Mouse (Mus musculus): ENCODE results near the gene Hpse2. TPM values are rescaled to one million over a fixed set of nuclear protein-coding genes. Genes with fewer than 3 reads are reported as not detected.
A peak's percentile ranks its signal among the peaks of the same experiment; 100 is the strongest.

The Hpse2 gene
- polyA plus RNA-seq, 2 experiments = 0.01 TPM; not detected in 1

- ATAC-seq (ENCODE audit: insufficient read depth) = no peak
- H3K36me3 ChIP-seq (replicated peaks; ENCODE audit: control insufficient read depth, insufficient read depth, low read depth) = no peaks in the 10 kb centered on the region
- H3K27me3 ChIP-seq (ENCODE audit: control insufficient read depth, insufficient read depth, low read length) = no peaks in the 10 kb centered on the region
- H3K4me2 ChIP-seq (ENCODE audit: low read depth) = no peak overlapping the region
- H3K4me3 ChIP-seq (ENCODE audit: insufficient read depth in 1 of 2, low read depth in 2 of 2, low read length in 2 of 2) = no peak overlapping the region
- no peak overlapping the region for H3K27ac ChIP-seq
- no peak overlapping the region for H3K9ac ChIP-seq (replicated peaks)
- WGBS (ENCODE audit: insufficient replicate concordance) = 70% methylated on average over 8 of the region's 8 CpGs
- peaks cover 14 to 43% of the 10 kb centered on the region in 2 experiments for H3K4me1 ChIP-seq (replicated peaks; ENCODE audit: control insufficient read depth in 2 of 2, insufficient read depth in 2 of 2, low read length in 1 of 2)
- H3K9me3 ChIP-seq (ENCODE audit: control insufficient read depth, low read length) = no peaks in the 10 kb centered on the region
- TF ChIP-seq CTCF (IDR thresholded peaks at IDR 0.05; ENCODE audit: low read depth) (no peak), EP300 (IDR thresholded peaks at IDR 0.05; ENCODE audit: low read depth) (no peak)
- DNase-seq (ENCODE audit: low read depth in 3 of 3, low spot score in 3 of 3) = no peak
Observed at GRCm38 (mm10) chr19:42746702-42747101, 641.5 kb downstream of the Hpse2 start.

DNA sequence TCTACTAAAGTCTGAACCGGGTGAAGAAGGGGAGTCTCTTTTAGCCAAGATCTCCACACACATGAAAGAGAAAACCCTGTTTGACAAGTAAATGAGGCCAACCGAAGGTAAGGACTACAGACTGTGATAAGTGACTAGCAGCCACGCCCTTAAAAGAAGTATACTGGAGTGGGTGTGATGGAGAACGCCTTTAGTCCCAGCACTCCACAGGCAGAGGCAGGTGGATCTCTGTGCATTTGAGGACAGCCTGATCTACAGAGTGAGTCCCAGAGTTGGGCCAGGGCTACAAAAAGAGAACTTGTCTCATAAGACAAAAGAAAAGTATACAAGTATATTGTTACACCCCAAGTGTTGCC lies 642.3 kb downstream of the Hpse2 start:
- Histone ChIP-seq H3K36me3 (replicated peaks; ENCODE audit: control insufficient read depth, insufficient read depth, low read depth) (no peaks in the 10 kb centered on the region), H3K4me2 (ENCODE audit: low read depth) (peak overlapping the region; percentile 34), H3K27me3 (ENCODE audit: control insufficient read depth, insufficient read depth, low read length) (no peaks in the 10 kb centered on the region), H3K9me3 (ENCODE audit: control insufficient read depth, low read length) (no peaks in the 10 kb centered on the region), H3K9ac (replicated peaks) (no peak overlapping the region), H3K4me3 (ENCODE audit: insufficient read depth in 1 of 2, low read depth in 2 of 2, low read length in 2 of 2) (no peak overlapping the region), H3K4me1 (replicated peaks; ENCODE audit: control insufficient read depth in 2 of 2, insufficient read depth in 2 of 2, low read length in 1 of 2) (peaks cover 14 to 39% of the 10 kb centered on the region in 2 experiments), H3K27ac (no peak overlapping the region)
- ATAC-seq (ENCODE audit: insufficient read depth) (0 out of 2 replicates have a peak, but pooled peaks have one; percentile 32), DNase-seq (ENCODE audit: low read depth in 3 of 3, low spot score in 3 of 3) (peak in 1 of 3 experiments; percentile 23)
- 16% methylated on average over 4 of the region's 4 CpGs for WGBS (ENCODE audit: insufficient replicate concordance)
- TF ChIP-seq CTCF (IDR thresholded peaks at IDR 0.05; ENCODE audit: low read depth) = no peak
- no peak for TF ChIP-seq EP300 (IDR thresholded peaks at IDR 0.05; ENCODE audit: low read depth)

- DNase-seq (ENCODE audit: low read depth in 3 of 3, low spot score in 3 of 3) (no peak), ATAC-seq (ENCODE audit: insufficient read depth) (peak; percentile 33; the same call in 1 of the 2 replicates)
- Histone ChIP-seq H3K9ac (replicated peaks) (no peak overlapping the region), H3K36me3 (replicated peaks; ENCODE audit: control insufficient read depth, insufficient read depth, low read depth) (no peaks in the 10 kb centered on the region), H3K27ac (no peak overlapping the region), H3K9me3 (ENCODE audit: control insufficient read depth, low read length) (no peaks in the 10 kb centered on the region), H3K4me2 (ENCODE audit: low read depth) (peak overlapping the region; percentile 34), H3K27me3 (ENCODE audit: control insufficient read depth, insufficient read depth, low read length) (no peaks in the 10 kb centered on the region), H3K4me1 (replicated peaks; ENCODE audit: control insufficient read depth in 2 of 2, insufficient read depth in 2 of 2, low read length in 1 of 2) (peaks cover 14 to 43% of the 10 kb centered on the region in 2 experiments), H3K4me3 (ENCODE audit: insufficient read depth in 1 of 2, low read depth in 2 of 2, low read length in 2 of 2) (no peak overlapping the region)
- TF ChIP-seq EP300 (IDR thresholded peaks at IDR 0.05; ENCODE audit: low read depth) (peak; percentile 38; the same call in 1 of the 2 replicates), CTCF (IDR thresholded peaks at IDR 0.05; ENCODE audit: low read depth) (no peak)
- WGBS (ENCODE audit: insufficient replicate concordance) = 25% methylated on average over 9 of the region's 9 CpGs
Observed at GRCm38 (mm10) chr19:42745084-42745868, 642.9 kb downstream of the Hpse2 start.

DNA sequence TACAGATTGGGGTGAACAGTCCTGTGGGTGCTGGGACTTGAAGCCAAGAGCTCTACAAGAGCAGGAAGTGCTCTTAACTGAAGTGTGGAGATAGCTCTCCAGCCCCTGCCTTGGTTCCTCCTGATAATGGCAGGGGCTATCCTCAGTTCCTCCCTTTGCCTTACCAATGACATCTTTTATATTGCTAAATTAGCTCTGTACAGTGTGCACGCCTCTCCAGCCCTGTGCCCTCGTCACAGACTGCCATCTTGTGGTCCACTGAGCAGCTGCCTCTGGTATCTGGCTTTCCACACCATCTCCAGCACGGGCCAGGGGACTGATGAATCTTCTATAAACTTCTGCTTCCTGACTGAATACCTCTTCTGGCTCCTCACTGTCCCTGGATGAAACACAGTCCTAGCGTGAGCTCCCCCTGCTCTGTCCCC lies 644.0 kb downstream of the Hpse2 start:
- Histone ChIP-seq H3K36me3 (replicated peaks; ENCODE audit: control insufficient read depth, insufficient read depth, low read depth) (no peaks in the 10 kb centered on the region), H3K4me1 (replicated peaks; ENCODE audit: control insufficient read depth in 2 of 2, insufficient read depth in 2 of 2, low read length in 1 of 2) (peaks cover 14 to 42% of the 10 kb centered on the region in 2 experiments), H3K4me3 (ENCODE audit: insufficient read depth in 1 of 2, low read depth in 2 of 2, low read length in 2 of 2) (no peak overlapping the region), H3K27ac (no peak overlapping the region), H3K27me3 (ENCODE audit: control insufficient read depth, insufficient read depth, low read length) (no peaks in the 10 kb centered on the region), H3K9me3 (ENCODE audit: control insufficient read depth, low read length) (no peaks in the 10 kb centered on the region), H3K4me2 (ENCODE audit: low read depth) (peak overlapping the region; percentile 23; the same call in 1 of the 2 replicates), H3K9ac (replicated peaks) (no peak overlapping the region)
- ATAC-seq (ENCODE audit: insufficient read depth) = peak; percentile 80
- WGBS (ENCODE audit: insufficient replicate concordance) = 9% methylated on average over 4 of the region's 4 CpGs
- peak; percentile 79 for TF ChIP-seq CTCF (IDR thresholded peaks at IDR 0.05; ENCODE audit: low read depth)
- no peak for TF ChIP-seq EP300 (IDR thresholded peaks at IDR 0.05; ENCODE audit: low read depth)
- DNase-seq (ENCODE audit: low read depth in 3 of 3, low spot score in 3 of 3) = peak in 1 of 3 experiments; percentile 33

- no peak for ATAC-seq (ENCODE audit: insufficient read depth)
- 37% methylated on average over 16 of the region's 16 CpGs for WGBS (ENCODE audit: insufficient replicate concordance)
- TF ChIP-seq CTCF (IDR thresholded peaks at IDR 0.05; ENCODE audit: low read depth) (no peak), EP300 (IDR thresholded peaks at IDR 0.05; ENCODE audit: low read depth) (no peak)
Observed at GRCm38 (mm10) chr19:42743261-42743660, 644.9 kb downstream of the Hpse2 start.

More at GRCm38 (mm10) chr19:42743261-42743660, 644.9 kb downstream of the Hpse2 start:
- Histone ChIP-seq H3K9ac (replicated peaks) (no peak overlapping the region), H3K36me3 (replicated peaks; ENCODE audit: control insufficient read depth, insufficient read depth, low read depth) (no peaks in the 10 kb centered on the region), H3K4me3 (ENCODE audit: insufficient read depth in 1 of 2, low read depth in 2 of 2, low read length in 2 of 2) (no peak overlapping the region), H3K4me2 (ENCODE audit: low read depth) (no peak overlapping the region), H3K4me1 (replicated peaks; ENCODE audit: control insufficient read depth in 2 of 2, insufficient read depth in 2 of 2, low read length in 1 of 2) (peaks cover 14 to 42% of the 10 kb centered on the region in 2 experiments), H3K27ac (no peak overlapping the region), H3K9me3 (ENCODE audit: control insufficient read depth, low read length) (no peaks in the 10 kb centered on the region), H3K27me3 (ENCODE audit: control insufficient read depth, insufficient read depth, low read length) (no peaks in the 10 kb centered on the region)
- DNase-seq (ENCODE audit: low read depth in 3 of 3, low spot score in 3 of 3) = no peak

Measured in liver, embryonic 14.5 days (tissue).